Mouse (Mus musculus) CH12.LX (cell line): ENCODE measurements at regions not wholly inside any gene's neighbourhood (a gene's known extent, or its start where the extent isn't known, plus 50 kb on each side); places are given as distances from the start of the nearest gene placed in this dataset.

ENCODE experiments used
- CTCF ChIP-seq, 2 experiments: IDR thresholded peaks in 1 of 2; conservative IDR thresholded peaks in 1 of 2; 2 replicates each; pipeline ENCODE4 v1.5.1; 2011 to 2012; ENCODE audit warnings: low read depth in 2 of 2, low read length in 2 of 2, improper control_type of control experiment in 1 of 2, inconsistent platforms in 1 of 2, mild to moderate bottlenecking in 1 of 2, moderate library complexity in 1 of 2
- EP300 ChIP-seq: IDR thresholded peaks from 2 replicates; pipeline ENCODE4 v1.6.1; 2011; ENCODE audit warnings: low read length, improper control_type of control experiment
- GABPA ChIP-seq: IDR thresholded peaks from 2 replicates; pipeline ENCODE4 v1.6.1; 2012; ENCODE audit warnings: low read depth, low read length, improper control_type of control experiment, inconsistent platforms; ENCODE audit not compliant: insufficient replicate concordance
- IRF4 ChIP-seq: IDR thresholded peaks from 2 replicates; pipeline ENCODE4 v1.6.1; 2014; ENCODE audit warnings: low read depth, mild to moderate bottlenecking, inconsistent platforms, low read length, improper control_type of control experiment
- KAT2A ChIP-seq: IDR thresholded peaks from 2 replicates; pipeline ENCODE4 v1.6.1; 2012; ENCODE audit warnings: low read length, improper control_type of control experiment, inconsistent platforms; ENCODE audit not compliant: insufficient replicate concordance
- MAX ChIP-seq: IDR thresholded peaks from 2 replicates; pipeline ENCODE4 v1.6.1; 2011; ENCODE audit warnings: low read length, improper control_type of control experiment
- MEF2A ChIP-seq: IDR thresholded peaks from 2 replicates; pipeline ENCODE4 v1.6.1; 2014; ENCODE audit warnings: low read depth, mild to moderate bottlenecking, inconsistent platforms, low read length, improper control_type of control experiment, borderline replicate concordance
- MXI1 ChIP-seq: IDR thresholded peaks from 2 replicates; pipeline ENCODE4 v1.6.1; 2011; ENCODE audit warnings: mild to moderate bottlenecking, low read depth, low read length, improper control_type of control experiment
- POLR2A ChIP-seq: IDR thresholded peaks from 2 replicates; pipeline ENCODE4 v1.6.1; 2011; ENCODE audit warnings: low read depth, mild to moderate bottlenecking, improper control_type of control experiment, low read length
- UBTF ChIP-seq: IDR thresholded peaks from 2 replicates; pipeline ENCODE4 v1.6.1; 2012; ENCODE audit warnings: low read depth, mild to moderate bottlenecking, inconsistent platforms, low read length, improper control_type of control experiment, moderate library complexity
- USF1 ChIP-seq: IDR thresholded peaks from 2 replicates; pipeline ENCODE4 v1.6.1; 2014; ENCODE audit warnings: low read depth, mild to moderate bottlenecking, inconsistent platforms, low read length, improper control_type of control experiment
- ZC3H11A ChIP-seq: IDR thresholded peaks from 2 replicates; pipeline ENCODE4 v1.6.1; 2012; ENCODE audit warnings: low read depth, mild to moderate bottlenecking, inconsistent platforms, low read length, improper control_type of control experiment

- TF ChIP-seq CTCF (conservative IDR thresholded peaks at IDR 0.05 in 1 of 2, IDR thresholded peaks at IDR 0.05 in 1 of 2; ENCODE audit: low read depth in 2 of 2, low read length in 2 of 2), result no peak
- no peak for TF ChIP-seq MXI1
- TF ChIP-seq IRF4, result no peak
- TF ChIP-seq POLR2A, result no peak
- no peak for TF ChIP-seq GABPA
- TF ChIP-seq UBTF, result no peak
- TF ChIP-seq ZC3H11A, result no peak
- TF ChIP-seq EP300, result no peak
- TF ChIP-seq MEF2A, result no peak
- no peak for TF ChIP-seq KAT2A
- no peak for TF ChIP-seq USF1
- TF ChIP-seq MAX, result no peak
Measured at GRCm38 (mm10) chr6:140251527-140251926, 172.3 kb upstream of the Plekha5 start.
